In genomic region chr7:144784176-144784575, GRCm38 (mm10) we compare ENCODE assay signal across 25 mouse cellular contexts. TPM values are rescaled to one million over a fixed set of nuclear protein-coding genes. Genes with fewer than 3 reads are reported as not detected.
A peak's percentile ranks its signal among the peaks of the same experiment; 100 is the strongest.
DNase-seq lines count a peak whose midpoint lies in the region; ATAC-seq and TF ChIP-seq lines count a peak whose summit lies in the region.
"Had no signal": no experiment of that assay in that cellular context is flagged by ENCODE, and none has a peak within 500 bp of the region (broad histone marks: within the 10 kb centered on the region; RNA-seq: fewer than 3 reads in every experiment).

No protein-coding gene starts in this region.

- no peak overlapping the region for H3K9ac ChIP-seq in forebrain, embryonic 13.5 days
- no peak overlapping the region for H3K9ac ChIP-seq in midbrain, embryonic 16.5 days (ENCODE audit: low read depth, low read length)
- peak overlapping the region; percentile 57 for H3K9ac ChIP-seq in liver, embryonic 14.5 days (replicated peaks)
- H3K9ac ChIP-seq: embryonic facial prominence, embryonic 15.5 days; hindbrain, embryonic 13.5 days; limb, embryonic 15.5 days; midbrain, embryonic 15.5 days had no signal

- TF ChIP-seq EP300 in liver, embryonic 14.5 days (IDR thresholded peaks at IDR 0.05; ENCODE audit: low read depth) = no peak

- DNase-seq in forebrain, embryonic 10.5 days (ENCODE audit: extremely low spot score, low spot score) = no peak
- DNase-seq in midbrain, embryonic 10.5 days (ENCODE audit: low spot score) = no peak
- DNase-seq in liver, embryonic 14.5 days (ENCODE audit: low read depth in 3 of 3, low spot score in 3 of 3) = peak in 1 of 3 experiments; percentile 24
- DNase-seq in yolk sac, embryonic 10.5 days (ENCODE audit: low spot score) = no peak
- no peak for DNase-seq in cerebellum, postnatal 36 days
- DNase-seq: adrenal gland, postnatal 25 days; gastrocnemius, postnatal 25 days; heart, adult 18-20 months; heart, postnatal 10 days; kidney, adult 18-20 months; layer of hippocampus, adult 9-11 months; lung, postnatal 4 days; thymus, adult 18-20 months; thymus, postnatal 36 days had no signal

- peaks cover 12% of the 10 kb centered on the region for H3K4me1 ChIP-seq in forebrain, embryonic 10.5 days
- 0 out of 2 replicates have a peak, but pooled peaks cover 5% of the 10 kb centered on the region for H3K4me1 ChIP-seq in forebrain, embryonic 13.5 days
- peaks cover 20% of the 10 kb centered on the region for H3K4me1 ChIP-seq in midbrain, embryonic 10.5 days
- no peaks in the 10 kb centered on the region for H3K4me1 ChIP-seq in midbrain, embryonic 16.5 days (ENCODE audit: control insufficient read depth, insufficient read depth, low read length)
- peaks cover 67 to 83% of the 10 kb centered on the region in 2 experiments for H3K4me1 ChIP-seq in liver, embryonic 14.5 days (replicated peaks; ENCODE audit: control insufficient read depth in 2 of 2, insufficient read depth in 2 of 2, low read length in 1 of 2)
- H3K4me1 ChIP-seq: embryonic facial prominence, embryonic 15.5 days; limb, embryonic 15.5 days; midbrain, embryonic 15.5 days had no signal

- H3K27me3 ChIP-seq in forebrain, embryonic 10.5 days (ENCODE audit: poor library complexity, severe bottlenecking) = peaks cover 91% of the 10 kb centered on the region
- 0 out of 2 replicates have a peak, but pooled peaks cover 4% of the 10 kb centered on the region for H3K27me3 ChIP-seq in forebrain, embryonic 13.5 days
- H3K27me3 ChIP-seq in midbrain, embryonic 10.5 days (ENCODE audit: low read depth, poor library complexity, severe bottlenecking) = peaks cover 34% of the 10 kb centered on the region
- no peaks in the 10 kb centered on the region for H3K27me3 ChIP-seq in midbrain, embryonic 16.5 days (ENCODE audit: control insufficient read depth, insufficient read depth, low read depth, low read length)
- H3K27me3 ChIP-seq in liver, embryonic 14.5 days (ENCODE audit: control insufficient read depth, insufficient read depth, low read length) = no peaks in the 10 kb centered on the region
- H3K27me3 ChIP-seq: midbrain, embryonic 15.5 days had no signal

- WGBS in forebrain, embryonic 10.5 days = 82% methylated on average over 4 of the region's 4 CpGs
- WGBS in forebrain, embryonic 13.5 days = 76% methylated on average over 4 of the region's 4 CpGs
- WGBS in midbrain, embryonic 10.5 days = 82% methylated on average over 4 of the region's 4 CpGs
- 63% methylated on average over 4 of the region's 4 CpGs for WGBS in midbrain, embryonic 16.5 days
- WGBS in liver, embryonic 14.5 days (ENCODE audit: insufficient replicate concordance) = 24% methylated on average over 4 of the region's 4 CpGs

- H3K9me3 ChIP-seq in forebrain, embryonic 10.5 days = no peaks in the 10 kb centered on the region
- H3K9me3 ChIP-seq in forebrain, embryonic 13.5 days (replicated peaks) = no peaks in the 10 kb centered on the region
- no peaks in the 10 kb centered on the region for H3K9me3 ChIP-seq in midbrain, embryonic 10.5 days (replicated peaks)
- H3K9me3 ChIP-seq in midbrain, embryonic 16.5 days (replicated peaks; ENCODE audit: control insufficient read depth, low read length, poor library complexity, severe bottlenecking) = no peaks in the 10 kb centered on the region
- H3K9me3 ChIP-seq in liver, embryonic 14.5 days (ENCODE audit: control insufficient read depth, low read length) = no peaks in the 10 kb centered on the region
- H3K9me3 ChIP-seq: embryonic facial prominence, embryonic 15.5 days; hindbrain, embryonic 13.5 days; limb, embryonic 15.5 days; midbrain, embryonic 15.5 days had no signal

- no peak for ATAC-seq in forebrain, embryonic 13.5 days
- no peak for ATAC-seq in midbrain, embryonic 16.5 days
- peak; percentile 2; the same call in 1 of the 2 replicates for ATAC-seq in liver, embryonic 14.5 days (ENCODE audit: insufficient read depth)
- ATAC-seq: inflammation-experienced regulatory T-cells, adult 6 months; midbrain, embryonic 15.5 days had no signal

- H3K4me2 ChIP-seq in forebrain, embryonic 13.5 days = no peak overlapping the region
- no peak overlapping the region for H3K4me2 ChIP-seq in midbrain, embryonic 16.5 days (ENCODE audit: low read length)
- peak overlapping the region; percentile 74 for H3K4me2 ChIP-seq in liver, embryonic 14.5 days (ENCODE audit: low read depth)
- H3K4me2 ChIP-seq: embryonic facial prominence, embryonic 15.5 days; hindbrain, embryonic 13.5 days; limb, embryonic 15.5 days; midbrain, embryonic 15.5 days had no signal

- no peaks in the 10 kb centered on the region for H3K36me3 ChIP-seq in forebrain, embryonic 10.5 days (replicated peaks)
- no peaks in the 10 kb centered on the region for H3K36me3 ChIP-seq in forebrain, embryonic 13.5 days (ENCODE audit: poor library complexity, severe bottlenecking)
- no peaks in the 10 kb centered on the region for H3K36me3 ChIP-seq in midbrain, embryonic 10.5 days
- H3K36me3 ChIP-seq in midbrain, embryonic 16.5 days (ENCODE audit: control insufficient read depth, insufficient read depth, low read length) = no peaks in the 10 kb centered on the region
- H3K36me3 ChIP-seq in liver, embryonic 14.5 days (replicated peaks; ENCODE audit: control insufficient read depth, insufficient read depth, low read depth) = no peaks in the 10 kb centered on the region
- H3K36me3 ChIP-seq: embryonic facial prominence, embryonic 15.5 days; hindbrain, embryonic 13.5 days; limb, embryonic 15.5 days; midbrain, embryonic 15.5 days had no signal

- H3K27ac ChIP-seq in forebrain, embryonic 10.5 days = peak overlapping the region; percentile 66
- no peak overlapping the region for H3K27ac ChIP-seq in forebrain, embryonic 13.5 days
- H3K27ac ChIP-seq in midbrain, embryonic 10.5 days (replicated peaks) = peak overlapping the region; percentile 61
- no peak overlapping the region for H3K27ac ChIP-seq in midbrain, embryonic 16.5 days (ENCODE audit: low read length)
- H3K27ac ChIP-seq in liver, embryonic 14.5 days = peak overlapping the region; percentile 98
- H3K27ac ChIP-seq: embryonic facial prominence, embryonic 15.5 days; hindbrain, embryonic 13.5 days; kidney, postnatal 0 days; limb, embryonic 15.5 days; midbrain, embryonic 15.5 days had no signal

- H3K4me3 ChIP-seq in forebrain, embryonic 10.5 days = no peak overlapping the region
- H3K4me3 ChIP-seq in forebrain, embryonic 13.5 days = no peak overlapping the region
- no peak overlapping the region for H3K4me3 ChIP-seq in midbrain, embryonic 10.5 days
- H3K4me3 ChIP-seq in midbrain, embryonic 16.5 days (ENCODE audit: low read depth, low read length) = no peak overlapping the region
- H3K4me3 ChIP-seq in liver, embryonic 14.5 days (ENCODE audit: insufficient read depth in 1 of 2, low read depth in 2 of 2, low read length in 2 of 2) = no peak overlapping the region
- H3K4me3 ChIP-seq: embryonic facial prominence, embryonic 15.5 days; hindbrain, embryonic 13.5 days; limb, embryonic 15.5 days; midbrain, embryonic 15.5 days; myocyte had no signal

- TF ChIP-seq CTCF in liver, embryonic 14.5 days (IDR thresholded peaks at IDR 0.05; ENCODE audit: low read depth) = no peak; the same call in 1 of the 2 replicates

RNA-seq across cellular contexts. Expression of gene Ano1, which starts 32.4 kb away (rescaled TPM):
- polyA plus RNA-seq in forebrain, embryonic 10.5 days (2016; fragmentation: Nextera tagmentation; extraction: Ambion mirVana) = 17.9 and 22.3 TPM in 2 replicates
- polyA plus RNA-seq in forebrain, embryonic 13.5 days (2015; fragmentation: Nextera tagmentation; extraction: Ambion mirVana) = 12.3 and 14.3 TPM in 2 replicates
- 29.4 and 41.5 TPM in 2 replicates for polyA plus RNA-seq in midbrain, embryonic 10.5 days (2016; fragmentation: Nextera tagmentation; extraction: Ambion mirVana)
- 9.8 and 11.2 TPM in 2 replicates for polyA plus RNA-seq in midbrain, embryonic 16.5 days (2015; fragmentation: Nextera tagmentation; extraction: Ambion mirVana)
- polyA plus RNA-seq in liver, embryonic 14.5 days (2012; rRNA removed) = 1.5 and 1.6 TPM in 2 replicates
- polyA plus RNA-seq in liver, embryonic 14.5 days (2014; fragmentation: Nextera tagmentation; extraction: Ambion mirVana) = 1.4 and 2.1 TPM in 2 replicates
- polyA plus RNA-seq: inflammation-experienced regulatory T-cells, adult 6 months had no signal

RNA-seq across cellular contexts. Expression of gene Fgf3, which starts 53.7 kb away (rescaled TPM):
- polyA plus RNA-seq in forebrain, embryonic 10.5 days (2016; fragmentation: Nextera tagmentation; extraction: Ambion mirVana) = 0.98 and 1.2 TPM in 2 replicates
- 2.0 and 2.3 TPM in 2 replicates for polyA plus RNA-seq in forebrain, embryonic 13.5 days (2015; fragmentation: Nextera tagmentation; extraction: Ambion mirVana)
- 2.9 TPM in 2 replicates for polyA plus RNA-seq in midbrain, embryonic 10.5 days (2016; fragmentation: Nextera tagmentation; extraction: Ambion mirVana)
- 1.4 and 2.0 TPM in 2 replicates for polyA plus RNA-seq in midbrain, embryonic 16.5 days (2015; fragmentation: Nextera tagmentation; extraction: Ambion mirVana)
- polyA plus RNA-seq in liver, embryonic 14.5 days (2012; rRNA removed) = 0.10 TPM in 2 replicates
- 0.10 and 0.13 TPM in 2 replicates for polyA plus RNA-seq in liver, embryonic 14.5 days (2014; fragmentation: Nextera tagmentation; extraction: Ambion mirVana)
- polyA plus RNA-seq: inflammation-experienced regulatory T-cells, adult 6 months; lung, embryonic 16.5 days; myocyte; stomach, embryonic 16.5 days had no signal

Comparison
In these comparisons a context has a peak if more than half of its experiments do, and no peak if none do; other contexts are left out.
1. H3K27ac ChIP-seq: peak in forebrain, embryonic 10.5 days (single experiment), midbrain, embryonic 10.5 days (single experiment) and liver, embryonic 14.5 days (single experiment); none in forebrain, embryonic 13.5 days (single experiment) and midbrain, embryonic 16.5 days (single experiment).